Mouse (Mus musculus) common myeloid progenitor, adult 5-6 weeks (primary cell): ENCODE data around the gene Ppp1r15a. TPM values are rescaled to one million over a fixed set of nuclear protein-coding genes. Genes with fewer than 3 reads are reported as not detected.
A peak's percentile ranks its signal among the peaks of the same experiment; 100 is the strongest.
"Not testable (repeated sequence)": the region's sequence is repeated elsewhere in the genome, so short reads cannot be mapped to it uniquely, and the experiment has no call there.

Source experiments
- ATAC-seq: replicated peaks from 2 replicates; pipeline ENCODE4 v1.8.0; 2016; ENCODE audit warnings: low read depth, mild to moderate bottlenecking, moderate TSS enrichment, inconsistent platforms; ENCODE audit not compliant: poor library complexity, severe bottlenecking
- total RNA-seq: library from RNA; stranded (forward); fragments of 200-1000, 187-1606 nt; gene quantifications from 2 replicates; pipeline ENCODE4 v1.2.3, GENCODE M21; 2017

The Ppp1r15a gene
- total RNA-seq, 1 experiment from 2014 or later = 193 TPM

DNA sequence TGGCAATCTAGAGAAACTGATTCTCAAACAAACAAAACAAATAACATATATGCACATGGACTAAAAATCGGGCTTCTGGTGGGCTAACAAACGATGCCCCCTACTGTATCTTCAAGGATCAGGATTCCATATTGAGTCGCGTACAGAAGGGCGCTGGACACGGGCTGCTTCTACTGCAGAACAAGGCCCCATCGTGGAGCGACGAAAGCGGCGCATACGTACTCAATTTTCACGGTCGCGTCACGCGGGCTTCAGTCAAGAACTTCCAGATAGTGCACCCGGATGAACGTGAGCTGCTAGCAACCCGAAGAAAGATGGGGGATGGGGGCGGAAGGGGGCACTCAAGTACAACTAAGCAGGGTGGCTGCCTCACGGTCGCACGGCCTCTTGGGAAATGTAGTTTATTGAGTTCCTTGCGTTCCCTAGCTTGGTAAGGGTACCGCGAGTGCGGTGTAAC is 4.3 kb downstream of the Ppp1r15a start:
- ATAC-seq = peak; percentile 51

- ATAC-seq = no peak
These were observed 5.5 kb downstream of the Ppp1r15a start for GRCm38 (mm10) chr7:45520605-45521004.

DNA sequence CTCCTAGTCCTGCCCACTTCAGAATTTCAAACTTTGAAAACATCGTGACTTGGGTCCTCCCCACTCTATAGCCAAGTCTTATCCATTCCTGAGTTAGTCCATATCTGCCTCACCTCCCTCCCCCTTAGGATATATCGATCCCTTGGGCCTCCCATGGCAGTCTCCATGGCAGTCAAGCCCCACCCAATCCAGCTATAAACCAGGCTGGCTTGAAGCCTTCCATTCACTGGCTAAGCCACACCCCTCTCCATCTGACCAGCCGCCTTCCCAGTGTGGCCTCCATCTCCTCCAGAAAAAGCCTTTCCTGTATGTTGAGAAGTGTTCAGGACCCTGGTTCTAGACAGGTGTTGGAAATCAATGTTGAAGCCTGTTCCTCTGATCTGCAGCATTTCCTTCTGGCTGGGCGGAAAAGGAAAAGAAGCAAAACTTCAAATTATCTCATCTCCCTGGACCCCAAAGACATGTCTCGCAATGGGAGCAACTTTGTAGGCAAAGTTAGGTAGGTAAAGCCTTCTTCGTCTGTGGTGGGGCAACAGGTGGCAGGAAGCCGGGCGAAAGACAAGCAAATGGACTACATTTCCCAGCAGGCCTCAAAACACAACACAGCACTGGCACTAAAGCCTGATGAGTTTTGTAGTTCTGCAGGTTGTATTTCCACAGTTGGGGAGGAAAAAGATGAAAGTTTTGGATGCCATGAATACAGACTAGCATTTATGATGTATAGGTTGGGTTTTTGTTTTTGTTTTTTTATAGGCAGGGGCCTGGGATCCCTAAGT is 6.5 kb downstream of the Ppp1r15a start:
- ATAC-seq = no peak

- no peak for ATAC-seq
These were observed 7.5 kb downstream of the Ppp1r15a start for GRCm38 (mm10) chr7:45518618-45519017.

DNA sequence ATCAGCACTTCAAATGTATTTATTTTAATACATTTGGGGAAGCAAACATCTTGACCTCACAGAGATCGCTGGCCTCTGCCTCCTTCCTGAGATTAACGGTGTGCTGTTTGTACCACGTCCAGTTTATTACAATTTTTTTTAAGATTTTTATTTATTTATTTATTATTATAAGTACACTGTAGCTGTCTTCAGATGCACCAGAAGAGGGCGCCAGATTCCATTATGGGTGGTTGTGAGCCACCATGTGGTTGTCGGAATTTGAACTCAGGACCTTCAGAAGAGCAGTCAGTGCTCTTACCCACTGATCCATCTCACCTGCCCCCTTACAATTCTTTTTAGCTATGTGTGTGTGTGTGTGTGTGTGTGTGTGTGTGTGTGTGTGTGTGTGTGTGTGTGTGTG is 9.2 kb downstream of the Ppp1r15a start:
- ATAC-seq = not testable (repeated sequence)

DNA sequence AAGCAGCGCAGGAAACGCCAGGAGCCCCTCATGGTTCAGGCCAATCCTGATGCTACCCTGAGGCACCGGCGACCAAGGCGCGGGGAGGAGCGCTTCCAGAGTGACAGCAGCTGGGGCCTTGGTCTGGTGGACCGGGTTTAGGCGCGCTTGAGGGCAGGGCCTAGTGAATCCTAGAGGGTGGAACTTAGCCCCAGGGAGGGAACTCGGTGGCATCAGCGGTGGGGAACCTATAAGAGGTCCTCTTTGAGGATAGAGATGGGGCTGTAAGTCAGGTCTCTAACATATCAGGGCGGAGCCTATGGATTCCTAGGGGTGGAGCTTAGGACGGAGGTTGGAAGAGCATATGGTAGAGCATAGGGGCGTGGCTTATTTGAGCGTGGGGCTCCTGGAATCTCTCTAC is 10.6 kb downstream of the Ppp1r15a start:
- ATAC-seq = peak; percentile 40; the same call in 1 of the 2 replicates

GRCm38 (mm10) chr7:45514411-45514810 is 11.7 kb downstream of the Ppp1r15a start:
- ATAC-seq = no peak

GRCm38 (mm10) chr7:45509912-45510787 is 15.9 kb downstream of the Ppp1r15a start, which contains the start of gene Nucb1:
TSS of gene Nucb1 (minus strand) at chr7:45510406.
- peak; percentile 86 for ATAC-seq

DNA sequence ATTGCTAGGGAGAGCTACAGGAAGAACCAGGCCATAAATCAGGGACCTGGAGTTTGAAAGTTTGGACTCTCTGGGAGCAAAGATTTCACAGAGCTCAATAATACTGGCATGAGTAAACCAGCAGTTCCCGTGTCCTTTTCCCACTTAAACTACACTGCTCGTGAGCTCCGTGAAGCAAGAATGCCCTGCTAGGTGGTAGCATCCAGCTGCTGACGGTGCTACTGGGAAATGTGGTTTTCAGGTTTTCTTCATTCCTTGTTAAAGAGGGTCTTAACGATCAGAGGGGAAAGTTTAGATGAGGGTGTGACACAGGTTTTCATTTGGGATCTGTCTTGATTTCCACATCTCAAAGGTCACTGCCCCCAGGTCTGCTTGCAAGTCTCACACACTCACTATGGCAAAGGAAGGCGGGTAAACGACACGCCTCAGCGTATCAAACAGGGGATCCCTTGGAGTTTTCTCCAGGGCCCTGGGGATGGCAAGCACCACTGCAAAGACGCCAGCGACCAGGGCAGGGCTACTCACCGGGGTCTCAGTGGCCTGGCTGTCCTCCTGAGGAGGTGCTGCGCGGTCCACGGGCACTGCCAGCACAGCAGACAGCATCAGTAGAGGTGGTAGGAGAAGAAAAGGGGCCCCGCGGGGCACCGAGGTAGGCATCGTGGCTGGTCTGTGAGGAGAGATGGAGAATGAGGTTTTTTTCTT is 16.7 kb downstream of the Ppp1r15a start:
- ATAC-seq = no peak; the same call in 1 of the 2 replicates

DNA sequence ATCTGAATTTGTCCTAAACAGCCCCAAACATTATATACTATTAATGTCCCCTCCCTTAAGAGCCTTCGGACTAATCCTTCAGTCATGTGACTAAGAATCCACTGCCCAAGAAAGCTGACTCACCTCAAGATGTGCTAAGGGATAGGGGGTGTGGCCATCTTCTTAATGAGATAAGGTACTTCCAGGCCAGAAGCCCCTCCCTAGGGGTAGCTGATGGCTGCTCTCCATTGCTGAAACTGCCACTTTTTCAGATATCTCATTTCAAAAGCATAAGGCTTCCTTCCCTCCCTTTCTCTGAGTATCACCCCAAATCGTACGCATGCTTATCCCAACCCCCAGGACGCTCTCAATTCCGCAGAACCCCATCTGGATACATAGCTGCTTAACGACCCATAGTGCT is 17.5 kb downstream of the Ppp1r15a start:
- peak; percentile 43 for ATAC-seq

DNA sequence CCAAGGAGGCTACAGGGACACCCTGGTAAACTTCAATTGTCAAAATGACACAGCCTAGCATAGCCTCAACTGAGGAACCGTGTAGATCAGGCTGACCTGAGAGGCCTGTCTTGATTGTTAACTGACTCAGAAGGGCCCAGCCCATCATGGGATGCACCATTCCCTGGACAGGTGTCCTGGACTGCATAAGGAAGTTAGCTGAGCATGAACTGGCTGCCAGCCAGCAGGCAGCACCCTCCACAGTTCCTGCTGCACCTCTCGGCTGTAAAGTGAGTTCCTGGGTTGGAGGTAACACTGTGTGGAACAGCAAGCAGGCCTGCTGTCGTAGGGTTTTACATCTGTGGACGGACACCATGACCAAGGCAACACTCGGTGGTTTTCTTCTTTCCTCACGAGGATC is 18.5 kb downstream of the Ppp1r15a start:
- ATAC-seq = no peak

GRCm38 (mm10) chr7:45498427-45498826 is 27.6 kb downstream of the Ppp1r15a start:
- no peak for ATAC-seq

GRCm38 (mm10) chr7:45494548-45494947 is 31.5 kb downstream of the Ppp1r15a start:
- no peak for ATAC-seq

GRCm38 (mm10) chr7:45492951-45493350 is 33.1 kb downstream of the Ppp1r15a start:
- ATAC-seq = no peak

DNA sequence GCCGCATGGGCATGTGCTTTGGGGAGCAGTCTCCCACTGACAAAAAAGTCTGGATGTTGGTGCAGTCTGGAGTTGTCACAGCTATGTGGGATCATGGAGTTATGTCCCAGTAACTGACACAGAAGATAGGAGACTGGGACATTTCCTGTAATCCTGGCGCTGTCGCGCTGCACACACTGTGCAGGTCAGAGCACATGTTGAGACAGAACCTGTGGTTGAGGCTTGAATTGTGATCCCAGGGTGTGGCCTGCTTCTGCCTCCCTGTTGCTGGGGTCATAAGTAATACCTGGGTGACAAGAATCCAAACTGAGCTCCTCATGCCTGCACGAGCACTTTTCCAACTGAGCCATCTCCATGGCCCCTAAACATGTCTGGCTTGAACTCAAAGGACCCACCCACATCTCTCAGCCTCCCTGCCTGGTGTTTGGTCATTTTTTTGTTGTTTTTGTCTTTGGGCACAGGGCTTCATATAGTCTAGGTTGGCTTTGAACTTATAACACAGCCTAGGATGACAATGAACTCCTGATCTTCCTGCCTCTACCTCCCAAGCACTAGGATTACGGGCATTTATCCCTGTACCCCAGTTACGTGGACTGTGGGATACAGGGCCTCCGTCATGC is 33.7 kb downstream of the Ppp1r15a start:
- no peak for ATAC-seq

GRCm38 (mm10) chr7:45491264-45491663 is 34.8 kb downstream of the Ppp1r15a start:
- ATAC-seq = peak; percentile 57

DNA sequence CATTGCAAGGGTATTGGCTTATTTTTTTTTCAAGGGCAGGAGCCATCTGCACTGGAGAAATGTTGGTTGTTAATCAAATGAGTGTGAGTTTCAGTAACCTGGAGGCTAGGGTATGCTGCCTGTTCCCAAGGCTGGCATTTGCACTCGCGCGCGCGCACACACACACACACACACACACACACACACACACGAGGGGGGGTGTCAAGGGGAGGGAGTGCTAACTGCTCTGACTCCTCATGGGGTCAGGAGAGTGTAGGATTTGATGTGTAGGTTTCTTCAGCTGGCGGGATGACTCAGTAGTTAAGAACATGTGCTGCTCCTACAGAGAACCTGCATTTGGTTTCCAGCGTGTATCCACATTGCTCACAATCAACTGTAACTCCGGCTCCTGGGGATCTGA is 35.2 kb downstream of the Ppp1r15a start:
- ATAC-seq = 0 out of 2 replicates have a peak, but pooled peaks have one; percentile 7

DNA sequence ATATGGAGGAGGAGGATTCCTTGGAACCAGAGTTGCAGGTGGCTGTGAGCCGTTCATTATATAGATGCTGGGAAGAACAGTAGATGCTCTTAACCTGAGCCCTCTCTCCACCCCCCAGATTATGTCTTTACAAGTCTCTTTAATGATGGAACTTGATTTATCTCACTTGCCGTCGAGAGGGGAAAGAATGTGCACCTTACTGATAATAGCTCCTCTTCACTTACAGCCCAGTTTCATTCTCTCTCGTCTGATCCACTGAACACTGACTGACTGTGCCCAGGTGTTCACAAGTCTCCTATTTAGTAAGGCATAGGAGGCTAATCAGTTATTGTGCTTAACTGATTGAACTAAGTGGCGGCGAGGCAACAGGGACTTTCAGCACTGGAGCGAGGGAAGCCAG is 36.5 kb downstream of the Ppp1r15a start:
- ATAC-seq = no peak

- peak; percentile 79 for ATAC-seq
These were observed 37.5 kb downstream of the Ppp1r15a start, which contains the start of gene Dhdh for GRCm38 (mm10) chr7:45488293-45489204. TSS of gene Dhdh (minus strand) at chr7:45488805.
